Mouse (Mus musculus) intestine, postnatal 0 days (tissue): ENCODE measurements at regions not wholly inside any gene's neighbourhood (a gene's known extent, or its start where the extent isn't known, plus 50 kb on each side); places are given as distances from the start of the nearest gene placed in this dataset.
"Not testable (repeated sequence)": the region's sequence is repeated elsewhere in the genome, so short reads cannot be mapped to it uniquely, and the experiment has no call there.

Source experiments
- ATAC-seq: fragments of 200-750 bp; cut with Nextera tagmentation; 2 replicates; pipeline ENCODE4 v1.8.0; 2017; ENCODE audit warnings: mild to moderate bottlenecking, moderate TSS enrichment, moderate library complexity
- H3K27ac ChIP-seq: fragments of 300-500 bp; sonication (generic); 2 replicates; pipeline ENCODE4 v1.5.1; 2014; ENCODE audit warnings: mild to moderate bottlenecking, low read depth, low read length, moderate library complexity
- H3K27me3 ChIP-seq: fragments of 300-500 bp; sonication (generic); replicated peaks from 2 replicates; pipeline ENCODE4 v1.6.1; 2014; ENCODE audit warnings: low read length, mixed read lengths; ENCODE audit not compliant: control insufficient read depth, insufficient read depth
- H3K36me3 ChIP-seq: fragments of 300-500 bp; sonication (generic); 2 replicates; pipeline ENCODE4 v1.6.1; 2014; ENCODE audit warnings: mild to moderate bottlenecking, moderate library complexity; ENCODE audit not compliant: control insufficient read depth, insufficient read depth
- H3K4me1 ChIP-seq: fragments of 300-500 bp; sonication (generic); replicated peaks from 2 replicates; pipeline ENCODE4 v1.6.1; 2014; ENCODE audit warnings: antibody characterized with exemption, low read length, mixed read lengths; ENCODE audit not compliant: control insufficient read depth, insufficient read depth
- H3K4me2 ChIP-seq: fragments of 300-500 bp; sonication (generic); replicated peaks from 2 replicates; pipeline ENCODE4 v1.6.1; 2014; ENCODE audit warnings: low read depth, mild to moderate bottlenecking, moderate library complexity
- H3K4me3 ChIP-seq: fragments of 300-500 bp; sonication (generic); 2 replicates; pipeline ENCODE4 v1.5.1; 2014; ENCODE audit warnings: low read depth, low read length
- H3K9ac ChIP-seq: fragments of 300-500 bp; sonication (generic); 2 replicates; pipeline ENCODE4 v1.6.1; 2014; ENCODE audit warnings: mild to moderate bottlenecking, low read depth, low read length
- H3K9me3 ChIP-seq: fragments of 300-500 bp; sonication (generic); 2 replicates; pipeline ENCODE4 v1.6.1; 2016; ENCODE audit warnings: mixed run types; ENCODE audit not compliant: control insufficient read depth
- CTCF ChIP-seq: sonication (generic); IDR thresholded peaks from 2 replicates; pipeline ENCODE4 v1.5.1; 2016; ENCODE audit warnings: low read depth, mild to moderate bottlenecking, control low read depth, antibody characterized with exemption, moderate library complexity
- WGBS: fragments of 180-500 bp; shearing (Covaris S2); extraction: QIAGEN DNeasy Blood & Tissue Kit; methylation state at CpG from one replicate; pipeline ENCODE4 v1.1.7; 2014; 5-methylcytosine and 5-hydroxymethylcytosine counted together

GRCm38 (mm10) chr10:46741098-46741497, 1163.5 kb downstream of the Hace1 start:
- WGBS: 89% methylated on average over 3 of the region's 3 CpGs
- Histone ChIP-seq H3K4me1 (no peaks in the 10 kb centered on the region), H3K27me3 (no peaks in the 10 kb centered on the region), H3K36me3 (no peaks in the 10 kb centered on the region), H3K4me3 (no peak overlapping the region), H3K4me2 (no peak overlapping the region), H3K9ac (no peak overlapping the region), H3K27ac (no peak overlapping the region), H3K9me3 (no peaks in the 10 kb centered on the region)
- no peak for TF ChIP-seq CTCF
- no peak for ATAC-seq

GRCm38 (mm10) chr10:46742131-46742530, 1164.5 kb downstream of the Hace1 start:
- Histone ChIP-seq H3K4me1 (no peaks in the 10 kb centered on the region), H3K27me3 (no peaks in the 10 kb centered on the region), H3K9me3 (no peaks in the 10 kb centered on the region), H3K4me2 (no peak overlapping the region), H3K27ac (no peak overlapping the region), H3K9ac (no peak overlapping the region), H3K36me3 (no peaks in the 10 kb centered on the region), H3K4me3 (no peak overlapping the region)
- 82% methylated on average over 3 of the region's 3 CpGs for WGBS
- ATAC-seq: no peak
- TF ChIP-seq CTCF: no peak

- no peak for ATAC-seq
- Histone ChIP-seq H3K9ac (no peak overlapping the region), H3K9me3 (no peaks in the 10 kb centered on the region), H3K4me2 (no peak overlapping the region), H3K4me3 (no peak overlapping the region), H3K27ac (no peak overlapping the region), H3K36me3 (no peaks in the 10 kb centered on the region), H3K27me3 (no peaks in the 10 kb centered on the region), H3K4me1 (no peaks in the 10 kb centered on the region)
- no peak for TF ChIP-seq CTCF
- WGBS: 60% methylated on average over 1 of the region's 1 CpGs
These were observed 1183.3 kb downstream of the Hace1 start for GRCm38 (mm10) chr10:46760923-46761322.

GRCm38 (mm10) chr10:46778729-46779128, 1201.1 kb downstream of the Hace1 start:
- Histone ChIP-seq H3K36me3 (no peaks in the 10 kb centered on the region), H3K4me3 (no peak overlapping the region), H3K9me3 (no peaks in the 10 kb centered on the region), H3K27ac (no peak overlapping the region), H3K4me2 (no peak overlapping the region), H3K4me1 (no peaks in the 10 kb centered on the region), H3K9ac (no peak overlapping the region), H3K27me3 (no peaks in the 10 kb centered on the region)
- WGBS: 74% methylated on average over 2 of the region's 2 CpGs
- ATAC-seq: no peak
- TF ChIP-seq CTCF: no peak

GRCm38 (mm10) chr10:46785723-46786122, 1208.1 kb downstream of the Hace1 start:
- H3K27ac ChIP-seq, H3K36me3 ChIP-seq, H3K4me3 ChIP-seq, H3K9ac ChIP-seq, H3K4me1 ChIP-seq, H3K9me3 ChIP-seq, H3K27me3 ChIP-seq, H3K4me2 ChIP-seq: not testable (repeated sequence)
- 31% methylated on average over 7 of the region's 7 CpGs for WGBS
- peak; percentile 61 for ATAC-seq

- Histone ChIP-seq H3K27me3 (no peaks in the 10 kb centered on the region), H3K27ac (no peak overlapping the region), H3K9ac (no peak overlapping the region), H3K4me1 (no peaks in the 10 kb centered on the region), H3K9me3 (no peaks in the 10 kb centered on the region), H3K36me3 (no peaks in the 10 kb centered on the region), H3K4me3 (no peak overlapping the region), H3K4me2 (no peak overlapping the region)
- no peak for TF ChIP-seq CTCF
- no peak for ATAC-seq
- WGBS: 81% methylated on average over 1 of the region's 1 CpGs
These were observed 1236.6 kb downstream of the Hace1 start for GRCm38 (mm10) chr10:46814271-46814670.

GRCm38 (mm10) chr10:46819133-46819532, 1241.5 kb downstream of the Hace1 start:
- Histone ChIP-seq H3K4me1 (no peaks in the 10 kb centered on the region), H3K27ac (no peak overlapping the region), H3K27me3 (no peaks in the 10 kb centered on the region), H3K36me3 (no peaks in the 10 kb centered on the region), H3K4me2 (no peak overlapping the region), H3K9me3 (no peaks in the 10 kb centered on the region), H3K4me3 (no peak overlapping the region), H3K9ac (no peak overlapping the region)
- WGBS: 85% methylated on average over 2 of the region's 2 CpGs
- TF ChIP-seq CTCF: no peak
- ATAC-seq: no peak
